In genomic region chr10:130238318-130239209, GRCm38 (mm10) we compare ENCODE assay signal across 27 mouse cellular contexts. TPM values are rescaled to one million over a fixed set of nuclear protein-coding genes. Genes with fewer than 3 reads are reported as not detected.
"Had no signal": no experiment of that assay in that cellular context is flagged by ENCODE, and none has a peak within 500 bp of the region (broad histone marks: within the 10 kb centered on the region; RNA-seq: fewer than 3 reads in every experiment).

No protein-coding gene starts in this region.

- H3K27me3 ChIP-seq: limb, embryonic 13.5 days; liver, embryonic 12.5 days; liver, embryonic 15.5 days; lung, embryonic 15.5 days; megakaryocyte, embryonic 14.5 days; neural tube, embryonic 12.5 days; neural tube, embryonic 15.5 days had no signal

- H3K9me3 ChIP-seq: limb, embryonic 10.5 days; limb, embryonic 13.5 days; liver, embryonic 12.5 days; liver, embryonic 15.5 days; lung, embryonic 15.5 days; megakaryocyte, embryonic 14.5 days; midbrain, embryonic 10.5 days; neural tube, embryonic 12.5 days; neural tube, embryonic 15.5 days had no signal

- ATAC-seq: liver, embryonic 12.5 days had no signal

- H3K4me1 ChIP-seq: limb, embryonic 10.5 days; limb, embryonic 13.5 days; liver, embryonic 12.5 days; liver, embryonic 15.5 days; lung, embryonic 15.5 days; megakaryocyte, embryonic 14.5 days; neural tube, embryonic 12.5 days; neural tube, embryonic 15.5 days had no signal

- H3K27ac ChIP-seq: kidney, postnatal 0 days; layer of hippocampus, adult 2 months; limb, embryonic 10.5 days; limb, embryonic 13.5 days; liver, embryonic 12.5 days; liver, embryonic 15.5 days; lung, embryonic 15.5 days; midbrain, embryonic 10.5 days; neural tube, embryonic 12.5 days; neural tube, embryonic 15.5 days had no signal

- H3K9ac ChIP-seq: limb, embryonic 13.5 days; liver, embryonic 12.5 days; liver, embryonic 15.5 days; lung, embryonic 15.5 days; neural tube, embryonic 12.5 days; neural tube, embryonic 15.5 days had no signal

- H3K4me3 ChIP-seq: layer of hippocampus, adult 2 months; limb, embryonic 10.5 days; limb, embryonic 13.5 days; liver, embryonic 12.5 days; liver, embryonic 15.5 days; lung, embryonic 15.5 days; megakaryocyte, embryonic 14.5 days; midbrain, embryonic 10.5 days; neural tube, embryonic 12.5 days; neural tube, embryonic 15.5 days had no signal

- DNase-seq: kidney, postnatal 25 days; layer of hippocampus, adult 9-11 months; liver; lung, adult 18-20 months; lung, postnatal 10 days; lung, postnatal 36 days; midbrain, embryonic 14.5 days; thymus, adult 2 months; thymus, postnatal 14 days; thymus, postnatal 4 days had no signal

- H3K36me3 ChIP-seq: limb, embryonic 10.5 days; limb, embryonic 13.5 days; liver, embryonic 12.5 days; liver, embryonic 15.5 days; lung, embryonic 15.5 days; midbrain, embryonic 10.5 days; neural tube, embryonic 12.5 days; neural tube, embryonic 15.5 days had no signal

- H3K4me2 ChIP-seq: limb, embryonic 13.5 days; liver, embryonic 12.5 days; liver, embryonic 15.5 days; lung, embryonic 15.5 days; neural tube, embryonic 12.5 days; neural tube, embryonic 15.5 days had no signal

RNA-seq across cellular contexts. Expression of gene Olfr827, which starts 24.4 kb away (rescaled TPM):
- polyA plus RNA-seq: kidney, embryonic 14.5 days; kidney, postnatal 0 days; large intestine, adult 2 months; limb, embryonic 10.5 days; limb, embryonic 13.5 days; liver, embryonic 12.5 days; liver, embryonic 15.5 days; lung, embryonic 15.5 days; midbrain, embryonic 10.5 days; midbrain, embryonic 14.5 days; neural tube, embryonic 12.5 days; neural tube, embryonic 15.5 days; small intestine, adult 2 months; spleen, adult 2 months; stomach, embryonic 16.5 days; testis, adult 2 months; thymus, adult 2 months had no signal

RNA-seq across cellular contexts. Expression of gene Neurod4, which starts 41.5 kb away (rescaled TPM):
- polyA plus RNA-seq: kidney, embryonic 14.5 days; kidney, postnatal 0 days; large intestine, adult 2 months; limb, embryonic 13.5 days; liver, embryonic 12.5 days; liver, embryonic 15.5 days; lung, embryonic 15.5 days; small intestine, adult 2 months; stomach, embryonic 16.5 days; testis, adult 2 months; thymus, adult 2 months had no signal

RNA-seq across cellular contexts. Expression of gene Olfr826, which starts 54.6 kb away (rescaled TPM):
- polyA plus RNA-seq: kidney, embryonic 14.5 days; kidney, postnatal 0 days; large intestine, adult 2 months; limb, embryonic 10.5 days; limb, embryonic 13.5 days; liver, embryonic 12.5 days; liver, embryonic 15.5 days; lung, embryonic 15.5 days; midbrain, embryonic 10.5 days; midbrain, embryonic 14.5 days; neural tube, embryonic 12.5 days; neural tube, embryonic 15.5 days; small intestine, adult 2 months; spleen, adult 2 months; stomach, embryonic 16.5 days; testis, adult 2 months; thymus, adult 2 months had no signal
